In the genomic region with DNA sequence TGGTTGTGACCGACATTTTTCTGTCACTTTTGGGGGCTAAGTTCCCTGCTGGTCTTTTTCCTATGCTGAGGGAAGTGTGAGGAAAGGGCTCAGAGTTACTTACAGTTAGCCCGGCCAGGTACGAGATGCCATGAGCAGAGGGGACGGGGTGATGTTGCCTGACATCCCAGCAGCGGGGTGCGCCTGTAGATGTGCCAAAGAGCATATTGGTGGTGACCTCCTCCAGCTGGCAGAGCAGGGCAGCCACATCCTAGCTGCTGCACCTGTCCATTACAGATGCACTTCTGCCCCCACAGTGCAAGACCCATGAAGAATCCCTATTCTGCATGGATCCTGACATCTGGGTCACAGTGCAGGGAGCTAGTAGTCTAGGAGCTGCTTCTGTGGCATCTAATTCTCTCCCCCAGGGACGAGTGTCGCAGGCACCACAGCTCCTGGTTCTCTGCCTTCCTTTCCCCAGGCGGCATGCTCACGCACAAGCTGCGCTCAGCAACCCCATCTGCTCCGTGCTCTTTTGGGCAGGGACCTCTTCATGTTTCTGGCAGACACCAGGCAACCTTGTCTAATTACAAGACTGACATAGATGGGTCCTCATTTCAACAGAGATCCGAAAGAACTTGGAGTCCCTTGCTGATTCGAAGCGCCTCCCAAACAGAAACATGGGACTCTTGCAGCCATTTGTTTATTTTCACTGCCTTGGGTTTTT, we compare ENCODE assay signal across 14 mouse cellular contexts. TPM values are rescaled to one million over a fixed set of nuclear protein-coding genes. Genes with fewer than 3 reads are reported as not detected.
DNase-seq lines count a peak whose midpoint lies in the region; ATAC-seq lines count a peak whose summit lies in the region.
"Had no signal": no experiment of that assay in that cellular context is flagged by ENCODE, and none has a peak within 500 bp of the region (broad histone marks: within the 10 kb centered on the region; RNA-seq: fewer than 3 reads in every experiment).

No protein-coding gene starts in this region.

- H3K4me1 ChIP-seq in intestine, embryonic 14.5 days (replicated peaks; ENCODE audit: control insufficient read depth, insufficient read depth, low read length) = no peaks in the 10 kb centered on the region
- no peaks in the 10 kb centered on the region for H3K4me1 ChIP-seq in intestine, embryonic 16.5 days (ENCODE audit: control insufficient read depth, insufficient read depth, low read length)
- H3K4me1 ChIP-seq: liver, embryonic 12.5 days had no signal

- no peak overlapping the region for H3K4me3 ChIP-seq in intestine, embryonic 14.5 days (ENCODE audit: low read depth, low read length)
- no peak overlapping the region for H3K4me3 ChIP-seq in intestine, embryonic 16.5 days (ENCODE audit: low read length)
- H3K4me3 ChIP-seq: liver, embryonic 12.5 days; myocyte had no signal

- no peak overlapping the region for H3K4me2 ChIP-seq in intestine, embryonic 14.5 days (ENCODE audit: low read length)
- H3K4me2 ChIP-seq in intestine, embryonic 16.5 days (ENCODE audit: low read depth, low read length) = no peak overlapping the region
- H3K4me2 ChIP-seq: liver, embryonic 12.5 days had no signal

- DNase-seq in intestine, embryonic 14.5 days (ENCODE audit: low spot score) = peak; percentile 12
- DNase-seq in cerebellum, adult 11 months = peak; percentile 88
- peak; percentile 88 for DNase-seq in cerebellum, adult 8-10 months
- DNase-seq in layer of hippocampus, adult 9-11 months = peak; percentile 73
- DNase-seq in urinary bladder, adult 18-20 months (ENCODE audit: low spot score in 2 of 2) = no peak
- no peak for DNase-seq in right cerebral cortex, adult 2 months (ENCODE audit: low spot score in 2 of 2)
- DNase-seq: heart, adult 18-20 months; heart, postnatal 10 days; kidney, postnatal 25 days; right cerebral cortex, postnatal 25 days had no signal

- ATAC-seq in intestine, embryonic 14.5 days (replicated peaks; ENCODE audit: low FRiP score, low TSS enrichment, low read depth) = no peak
- no peak for ATAC-seq in intestine, embryonic 16.5 days
- ATAC-seq: liver, embryonic 12.5 days; lung, postnatal 0 days had no signal

- no peaks in the 10 kb centered on the region for H3K27me3 ChIP-seq in intestine, embryonic 14.5 days (replicated peaks; ENCODE audit: control insufficient read depth, insufficient read depth, low read length)
- H3K27me3 ChIP-seq in intestine, embryonic 16.5 days (replicated peaks; ENCODE audit: control insufficient read depth, insufficient read depth, low read length) = no peaks in the 10 kb centered on the region
- H3K27me3 ChIP-seq: liver, embryonic 12.5 days had no signal

- 81% methylated on average over 15 of the region's 15 CpGs for WGBS in intestine, embryonic 14.5 days
- 79% methylated on average over 15 of the region's 15 CpGs for WGBS in intestine, embryonic 16.5 days

- no peak overlapping the region for H3K9ac ChIP-seq in intestine, embryonic 14.5 days (ENCODE audit: low read length)
- H3K9ac ChIP-seq in intestine, embryonic 16.5 days (ENCODE audit: low read depth, low read length) = no peak overlapping the region
- H3K9ac ChIP-seq: liver, embryonic 12.5 days had no signal

- H3K9me3 ChIP-seq in intestine, embryonic 14.5 days (ENCODE audit: control insufficient read depth, low read length) = no peaks in the 10 kb centered on the region
- no peaks in the 10 kb centered on the region for H3K9me3 ChIP-seq in intestine, embryonic 16.5 days (ENCODE audit: control insufficient read depth, low read length)
- H3K9me3 ChIP-seq: liver, embryonic 12.5 days had no signal

- H3K27ac ChIP-seq in intestine, embryonic 14.5 days (ENCODE audit: low read depth) = no peak overlapping the region
- H3K27ac ChIP-seq in intestine, embryonic 16.5 days (ENCODE audit: low read length) = no peak overlapping the region
- H3K27ac ChIP-seq: liver, embryonic 12.5 days had no signal

- no peaks in the 10 kb centered on the region for H3K36me3 ChIP-seq in intestine, embryonic 14.5 days (ENCODE audit: control insufficient read depth, insufficient read depth, low read length)
- H3K36me3 ChIP-seq in intestine, embryonic 16.5 days (ENCODE audit: control insufficient read depth, insufficient read depth, low read length) = no peaks in the 10 kb centered on the region
- H3K36me3 ChIP-seq: liver, embryonic 12.5 days had no signal

RNA-seq across cellular contexts. Expression of a gene that starts 13.4 kb away (rescaled TPM):
- 3.4 and 3.7 TPM in 2 replicates for polyA plus RNA-seq in intestine, embryonic 14.5 days (2014; fragmentation: Nextera tagmentation; extraction: Ambion mirVana)
- 4.3 and 4.9 TPM in 2 replicates for polyA plus RNA-seq in intestine, embryonic 16.5 days (2015; fragmentation: Nextera tagmentation; extraction: Ambion mirVana)

Comparison
In these comparisons a context has a peak if more than half of its experiments do, and no peak if none do; other contexts are left out.
1. DNase-seq: peak in intestine, embryonic 14.5 days (single experiment), cerebellum, adult 11 months (single experiment), cerebellum, adult 8-10 months (single experiment) and layer of hippocampus, adult 9-11 months (single experiment); none in urinary bladder, adult 18-20 months (0 of 2) and right cerebral cortex, adult 2 months (0 of 2).